Mouse (Mus musculus) lung, adult 2 months (tissue): ENCODE results near the gene Adamts8.

ENCODE experiments used
- CTCF ChIP-seq: fragments of 200-500 bp; IDR thresholded peaks from 2 replicates; pipeline ENCODE4 v1.5.1; 2011; ENCODE audit warnings: mild to moderate bottlenecking, low read length, control low read depth; ENCODE audit not compliant: insufficient read depth
- POLR2A ChIP-seq: fragments of 200-500 bp; IDR thresholded peaks from 2 replicates; pipeline ENCODE4 v1.6.1; 2011; ENCODE audit warnings: low read depth, mild to moderate bottlenecking, control low read depth, low read length, borderline replicate concordance; ENCODE audit errors: extremely low read depth

- TF ChIP-seq CTCF (no peak), POLR2A (no peak)
These were observed 69.2 kb downstream of the Adamts8 start for GRCm38 (mm10) chr9:31011533-31011932.
